Mouse (Mus musculus) olfactory bulb, adult 2 months (tissue): ENCODE data around the gene Uvrag.

Experiments
- CTCF ChIP-seq: fragments of 200-500 bp; IDR thresholded peaks from 2 replicates; pipeline ENCODE4 v1.5.1; 2012; ENCODE audit warnings: low read depth, mild to moderate bottlenecking, low read length, moderate library complexity; ENCODE audit not compliant: insufficient read depth
- POLR2A ChIP-seq: fragments of 200-500 bp; IDR thresholded peaks from 2 replicates; pipeline ENCODE4 v1.6.1; 2012; ENCODE audit warnings: mild to moderate bottlenecking, low read depth, low read length, moderate library complexity; ENCODE audit not compliant: insufficient read depth

DNA sequence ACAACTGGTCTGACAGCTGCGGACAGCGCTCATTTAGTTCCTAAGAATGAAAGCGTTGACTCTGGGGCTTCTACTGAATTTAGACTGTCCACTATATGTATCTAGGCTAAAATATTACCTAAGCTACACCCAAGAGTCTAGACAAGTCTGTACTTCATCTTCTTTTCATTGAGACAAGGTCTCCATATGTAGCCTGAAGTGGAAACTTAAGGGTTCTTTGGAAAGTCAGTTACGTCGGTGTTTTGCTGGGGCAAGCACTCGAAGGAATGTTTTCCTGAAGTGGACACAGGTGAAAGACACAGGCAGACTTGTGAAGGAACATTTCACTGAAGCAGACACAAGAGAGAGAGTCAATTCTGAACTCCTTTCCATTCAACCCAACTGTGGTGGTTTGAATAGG, 144.2 kb downstream of the Uvrag start:
- TF ChIP-seq CTCF, result no peak
- no peak for TF ChIP-seq POLR2A
